Mouse (Mus musculus) C2C12 (cell line): ENCODE results near the gene Fndc3a. TPM values are rescaled to one million over a fixed set of nuclear protein-coding genes. Genes with fewer than 3 reads are reported as not detected.

Experiments used
- H3K27me3 ChIP-seq: one replicate; pipeline ENCODE4 v1.6.1; 2011; ENCODE audit not compliant: control insufficient read depth, insufficient read depth, insufficient read length
- H3K36me3 ChIP-seq: one replicate; pipeline ENCODE4 v1.6.1; 2011; ENCODE audit not compliant: control insufficient read depth, insufficient read depth
- H3K4me3 ChIP-seq: one replicate; pipeline ENCODE4 v1.5.1; 2011; ENCODE audit warnings: mild to moderate bottlenecking, control low read depth; ENCODE audit not compliant: poor library complexity, insufficient read depth, severe bottlenecking
- H3K79me2 ChIP-seq: one replicate; pipeline ENCODE4 v1.6.1; 2011; ENCODE audit not compliant: control insufficient read depth, insufficient read depth
- H3K79me3 ChIP-seq: one replicate; pipeline ENCODE4 v1.6.1; 2011; ENCODE audit warnings: low read depth, control low read depth
- H3ac ChIP-seq: one replicate; pipeline ENCODE3; 2011; ENCODE audit warnings: low read depth; ENCODE audit not compliant: control insufficient read depth, insufficient read length
- CEBPB ChIP-seq: IDR thresholded peaks from one replicate; pipeline ENCODE4 v1.6.1; 2011; ENCODE audit warnings: low read depth, mild to moderate bottlenecking, control low read depth, moderate library complexity
- CTCF ChIP-seq: IDR thresholded peaks from one replicate; pipeline ENCODE4 v1.5.1; 2011; ENCODE audit not compliant: control insufficient read depth, insufficient read depth, insufficient read length
- FOSL1 ChIP-seq: IDR thresholded peaks from one replicate; pipeline ENCODE4 v1.8.0; 2011; ENCODE audit warnings: mild to moderate bottlenecking, low read length; ENCODE audit not compliant: poor library complexity, insufficient read depth, severe bottlenecking
- MAX ChIP-seq: IDR thresholded peaks from one replicate; pipeline ENCODE4 v1.6.1; 2011; ENCODE audit warnings: mild to moderate bottlenecking, control low read depth
- MYOG ChIP-seq: IDR thresholded peaks from one replicate; pipeline ENCODE4 v1.6.1; 2011; ENCODE audit not compliant: control insufficient read depth, insufficient read length; ENCODE audit errors: extremely low read depth
- USF1 ChIP-seq: IDR thresholded peaks from one replicate; pipeline ENCODE4 v1.6.1; 2011; ENCODE audit warnings: low read depth, mild to moderate bottlenecking, control low read depth, moderate library complexity
- polyA plus RNA-seq: library from polyadenylated mRNA; unstranded; fragments of >200 nt; fragmentation: generic; extraction: Trizol; gene quantifications from one replicate; pipeline ENCODE4 v1.2.1, GENCODE M21; 2012; ENCODE audit warnings: missing spikeins

Gene Fndc3a
- polyA plus RNA-seq, 1 experiment, result 9.0 TPM

GRCm38 (mm10) chr14:72491738-72492137 is 218.1 kb downstream of the Fndc3a start, which contains the start of gene Gm9195:
Gene Gm9195 (minus strand): TSS chr14:72491838.
- H3K36me3 ChIP-seq, result no peaks in the 10 kb centered on the region
- H3K79me3 ChIP-seq, result no peaks in the 10 kb centered on the region
- TF ChIP-seq MYOG (no peak), CEBPB (no peak), MAX (no peak), CTCF (no peak), USF1 (no peak)
- H3ac ChIP-seq, result no peak within 1 kb of the TSS
- H3K79me2 ChIP-seq, result no peaks in the 10 kb centered on the region
- H3K27me3 ChIP-seq, result peaks cover 12% of the 10 kb centered on the region
- no peak within 1 kb of the TSS for H3K4me3 ChIP-seq

- Histone ChIP-seq H3K79me3 (no peaks in the 10 kb centered on the region), H3K79me2 (no peaks in the 10 kb centered on the region), H3K4me3 (no peak overlapping the region), H3K36me3 (no peaks in the 10 kb centered on the region), H3ac (no peak overlapping the region), H3K27me3 (peaks cover 14% of the 10 kb centered on the region)
- no peak for TF ChIP-seq MAX
- TF ChIP-seq CEBPB, result no peak
- no peak for TF ChIP-seq CTCF
- no peak for TF ChIP-seq FOSL1
These were observed 219.4 kb downstream of the Fndc3a start for GRCm38 (mm10) chr14:72490367-72490766.

Other genes starting within 250 kb of the Fndc3a start
- gene Gm9195, start 218.2 kb downstream of the Fndc3a start, polyA plus RNA-seq, result not detected